Mouse (Mus musculus) thymus, postnatal 0 days (tissue): Measurements from ENCODE around the gene Mecom. TPM values are rescaled to one million over a fixed set of nuclear protein-coding genes. Genes with fewer than 3 reads are reported as not detected.
"Not testable (repeated sequence)": the region's sequence is repeated elsewhere in the genome, so short reads cannot be mapped to it uniquely, and the experiment has no call there.

Experiments
- DNase-seq: peaks from one replicate; pipeline ENCODE4 v3.0.0-alpha.2; 2015; ENCODE audit warnings: low spot score
- polyA plus RNA-seq: library from polyadenylated mRNA; unstranded; fragments of >200 nt; fragmentation: Nextera tagmentation; extraction: Ambion mirVana; gene quantifications from 2 replicates; pipeline ENCODE4 v1.2.1, GENCODE M21; 2015

Gene Mecom
- polyA plus RNA-seq, 1 experiment from 2014 or later, result 1.1 TPM

DNA sequence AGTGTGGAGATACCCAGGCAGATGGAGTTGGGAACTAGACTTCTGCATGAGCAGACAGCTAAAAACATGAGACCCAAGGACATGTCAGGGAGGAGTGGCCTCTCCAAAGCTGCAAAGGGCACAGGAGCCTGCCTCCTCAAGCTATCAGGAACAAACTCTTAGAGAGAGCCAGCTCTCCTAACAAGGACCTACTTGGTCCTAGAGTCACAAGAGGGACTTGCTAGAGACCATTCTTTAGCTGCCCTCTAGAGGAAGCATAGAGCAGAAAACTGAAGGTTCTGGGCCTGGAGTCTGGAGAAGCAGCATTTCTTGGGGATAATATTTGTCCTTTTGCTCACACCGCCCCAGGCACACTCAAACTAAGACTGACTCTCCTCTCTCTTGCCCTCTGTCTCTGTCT is 99.2 kb downstream of the Mecom start:
- no peak for DNase-seq

- DNase-seq, result no peak
These were observed 101.8 kb downstream of the Mecom start for GRCm38 (mm10) chr3:30445970-30446442.

DNA sequence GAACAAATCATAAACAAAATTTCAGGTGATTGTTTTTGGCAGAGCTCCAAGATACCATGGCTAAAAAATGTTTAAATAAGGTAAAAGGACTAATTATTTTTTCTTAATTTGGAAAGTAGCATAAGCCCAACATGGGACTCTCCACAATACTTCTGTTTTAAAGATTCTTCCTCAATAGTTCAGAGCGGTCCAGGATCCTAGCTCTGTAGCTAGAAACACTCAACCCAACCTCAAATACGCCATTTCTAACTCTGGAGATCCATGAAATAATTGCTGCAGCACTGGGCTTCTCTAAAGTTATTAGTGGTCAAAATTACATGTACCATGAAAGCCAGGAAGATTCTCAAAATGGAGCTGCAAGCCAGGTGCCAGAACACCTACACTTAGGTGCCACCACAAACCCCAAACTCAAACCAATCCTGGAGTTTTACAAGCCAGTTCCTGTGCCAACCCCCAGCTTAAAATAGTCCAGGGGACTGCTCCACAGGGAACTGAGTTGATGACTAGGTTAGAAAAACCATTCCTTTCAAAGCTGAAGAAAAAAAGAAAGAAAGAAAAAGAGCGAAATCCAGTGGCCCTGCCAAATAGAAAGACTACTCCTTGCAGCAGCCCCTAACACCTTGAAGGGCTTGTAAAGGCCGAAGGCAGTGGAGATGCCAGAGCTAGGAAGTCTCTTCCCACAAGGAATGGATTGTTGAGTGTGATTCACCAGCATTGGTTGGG is 102.4 kb downstream of the Mecom start:
- DNase-seq, result no peak

DNA sequence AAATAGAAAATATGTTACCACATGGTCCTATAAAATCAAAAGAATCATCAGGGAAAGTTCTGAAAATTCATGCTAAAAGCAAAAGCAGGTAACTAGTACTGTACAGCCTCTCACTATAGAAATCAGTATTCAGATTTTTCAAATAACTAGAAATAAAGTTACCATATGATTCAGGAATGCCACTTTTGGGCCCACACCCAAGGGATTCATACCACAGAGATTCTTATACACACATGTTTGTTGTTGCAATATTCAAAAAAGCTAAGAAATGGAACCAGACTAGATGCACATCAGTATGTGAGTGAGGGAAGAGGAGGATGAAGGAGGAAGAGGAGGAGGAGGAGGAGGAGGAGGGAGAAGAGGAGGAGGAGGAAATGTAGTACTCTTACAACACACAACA is 106.2 kb downstream of the Mecom start:
- no peak for DNase-seq

DNA sequence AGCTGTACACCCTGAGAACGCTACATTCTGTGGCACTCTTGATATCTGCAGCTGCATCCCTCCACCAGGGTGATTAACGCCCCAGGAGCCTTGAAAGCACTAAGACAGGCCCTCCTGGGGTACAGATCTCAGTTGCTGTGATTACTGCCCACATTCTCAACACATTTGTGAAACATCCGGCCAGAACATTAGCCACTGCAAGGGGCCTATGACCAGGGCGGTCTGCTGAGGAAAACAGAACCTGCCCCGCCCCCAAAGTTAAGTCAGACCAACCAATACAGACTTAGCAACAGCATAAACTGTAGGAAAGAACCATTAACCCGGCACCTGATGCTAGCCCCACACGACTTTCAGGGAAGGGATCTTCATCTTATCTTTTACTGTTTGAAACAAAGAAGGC is 109.8 kb downstream of the Mecom start:
- no peak for DNase-seq

DNA sequence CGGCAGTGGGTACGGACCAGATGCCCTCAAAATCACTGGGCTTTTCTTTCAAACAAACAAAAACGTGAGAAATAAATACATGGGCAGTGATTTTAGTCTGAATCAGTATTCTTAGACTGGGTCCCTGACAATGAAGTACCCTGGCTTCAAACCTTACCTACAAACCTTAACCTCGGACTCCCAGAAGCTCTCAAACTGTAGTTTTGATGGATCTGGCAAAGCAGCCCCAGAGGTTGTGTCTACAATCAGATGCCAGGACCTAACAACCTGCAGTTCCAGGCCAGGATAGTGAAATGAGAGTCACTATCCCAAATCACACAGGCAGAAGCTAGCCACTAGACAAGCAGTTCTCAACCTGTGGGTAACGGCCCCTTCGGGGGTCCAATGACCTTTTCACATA is 111.2 kb downstream of the Mecom start:
- no peak for DNase-seq

GRCm38 (mm10) chr3:30436131-30436530 is 111.7 kb downstream of the Mecom start:
- no peak for DNase-seq

GRCm38 (mm10) chr3:30428877-30429276 is 118.9 kb downstream of the Mecom start:
- no peak for DNase-seq

DNA sequence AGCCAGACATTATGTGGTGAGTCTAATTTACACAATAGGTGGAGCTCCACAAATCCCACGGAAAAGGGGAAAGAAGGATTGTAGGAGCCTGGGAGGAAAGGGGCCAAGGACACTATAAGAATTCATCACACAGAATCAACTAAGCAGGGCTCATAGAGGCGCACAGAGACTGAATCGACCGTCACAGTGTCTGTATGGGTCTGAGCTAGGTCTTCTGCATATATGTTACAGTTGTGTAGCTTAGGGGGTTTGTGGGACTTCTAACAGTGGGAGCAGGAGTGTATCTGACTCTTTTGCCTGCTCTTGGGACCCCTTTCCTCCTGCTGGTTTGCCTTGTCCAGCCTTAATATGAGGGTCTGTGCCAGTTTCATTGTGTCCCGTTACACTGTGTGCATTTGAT is 123.8 kb downstream of the Mecom start:
- no peak for DNase-seq

- not testable (repeated sequence) for DNase-seq
These were observed 125.9 kb downstream of the Mecom start for GRCm38 (mm10) chr3:30421948-30422347.

GRCm38 (mm10) chr3:30420899-30421298 is 126.9 kb downstream of the Mecom start:
- DNase-seq, result no peak

DNA sequence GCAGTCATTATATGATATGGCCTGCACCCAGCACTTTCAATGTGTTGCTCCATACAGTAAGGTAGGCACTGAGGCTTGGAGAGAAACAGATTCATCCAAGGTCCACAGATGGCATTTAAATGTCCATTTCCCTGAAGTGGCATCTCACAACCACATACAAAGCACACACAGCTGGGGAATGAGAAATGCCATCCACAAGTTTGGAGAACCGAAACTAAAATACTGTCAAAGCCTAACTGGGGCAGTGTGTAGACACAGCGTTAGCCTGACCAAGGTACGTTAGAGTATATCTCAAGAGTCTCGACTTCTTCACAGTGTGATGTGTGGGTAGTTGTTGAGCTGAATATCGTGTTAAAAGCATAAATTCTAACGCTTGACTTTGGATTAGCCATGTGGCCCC is 133.6 kb downstream of the Mecom start:
- no peak for DNase-seq

DNA sequence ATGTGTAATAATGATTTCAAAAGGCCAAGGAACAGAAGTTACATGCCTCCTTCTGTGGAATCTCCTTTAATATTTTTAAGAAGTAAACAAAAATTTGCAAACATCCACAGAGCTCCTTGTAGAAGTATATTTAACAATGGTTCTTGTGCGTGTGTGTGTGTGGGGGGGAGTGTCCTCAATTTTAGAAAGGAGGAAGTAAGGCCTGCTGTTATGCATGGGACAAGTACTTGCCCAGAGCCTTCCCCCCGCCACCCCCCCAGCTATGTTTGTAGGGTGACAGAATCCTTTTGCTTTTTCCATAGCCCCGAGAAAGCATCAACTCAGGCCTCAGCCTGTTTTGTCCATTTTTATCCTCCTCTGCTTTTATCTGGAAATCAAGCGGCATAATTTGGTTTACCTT is 137.0 kb downstream of the Mecom start:
- no peak for DNase-seq

DNA sequence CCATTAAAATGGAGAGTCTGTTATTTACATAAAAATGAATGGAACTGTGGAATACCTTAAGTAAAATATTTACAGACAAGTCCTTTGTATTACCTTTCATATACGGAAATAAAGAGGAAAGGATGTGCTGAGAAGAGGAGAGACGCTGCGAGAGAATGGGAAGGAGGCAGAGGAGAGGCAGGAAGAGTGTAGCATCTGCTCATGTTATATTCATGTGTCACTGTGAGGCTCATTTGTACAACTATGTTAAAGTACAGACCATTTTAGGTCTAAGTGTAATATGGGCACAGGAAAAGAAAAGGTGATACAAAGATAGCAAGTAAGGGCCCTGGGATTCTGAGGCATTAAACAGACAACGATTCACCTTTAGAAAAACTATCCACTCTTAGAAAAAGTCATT is 143.0 kb downstream of the Mecom start:
- no peak for DNase-seq

DNA sequence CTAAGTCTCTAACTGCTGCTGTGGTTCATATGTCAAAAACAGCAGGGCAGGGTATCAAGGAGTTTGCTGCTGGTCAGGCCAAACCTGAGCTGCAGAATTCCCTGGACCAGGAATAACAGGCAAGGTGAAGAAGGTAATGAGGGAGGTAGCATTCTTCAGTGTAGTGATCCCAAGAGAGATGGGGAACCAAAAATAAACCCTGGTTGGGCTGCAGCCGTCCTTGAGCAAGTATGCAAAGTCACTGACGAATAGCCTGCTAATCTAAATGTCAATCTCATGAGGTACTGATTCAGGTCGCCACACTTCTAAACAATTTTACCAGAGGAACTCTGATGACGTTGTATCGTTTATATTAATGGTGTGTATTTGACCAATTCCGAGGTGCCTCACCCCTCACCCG is 148.9 kb downstream of the Mecom start:
- no peak for DNase-seq

DNA sequence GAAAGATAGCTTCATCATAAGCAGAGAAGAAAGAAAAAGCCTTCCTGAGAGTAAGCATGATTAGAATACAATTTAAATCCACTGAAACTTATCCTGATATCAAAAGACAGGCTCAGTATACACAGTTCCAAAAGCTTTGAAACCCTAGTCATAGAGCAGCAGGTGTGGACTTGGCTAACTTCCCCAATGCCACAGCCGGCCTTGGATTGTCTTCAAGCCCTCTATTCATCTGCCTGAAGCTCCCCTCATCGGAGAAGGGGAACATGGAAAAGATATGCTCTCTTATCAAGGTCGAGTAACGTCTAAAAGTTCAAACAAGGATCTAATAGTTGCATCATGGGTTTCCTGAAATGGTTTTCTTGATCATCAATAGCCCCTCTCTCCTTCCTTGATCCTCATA is 152.9 kb downstream of the Mecom start:
- DNase-seq, result no peak

DNA sequence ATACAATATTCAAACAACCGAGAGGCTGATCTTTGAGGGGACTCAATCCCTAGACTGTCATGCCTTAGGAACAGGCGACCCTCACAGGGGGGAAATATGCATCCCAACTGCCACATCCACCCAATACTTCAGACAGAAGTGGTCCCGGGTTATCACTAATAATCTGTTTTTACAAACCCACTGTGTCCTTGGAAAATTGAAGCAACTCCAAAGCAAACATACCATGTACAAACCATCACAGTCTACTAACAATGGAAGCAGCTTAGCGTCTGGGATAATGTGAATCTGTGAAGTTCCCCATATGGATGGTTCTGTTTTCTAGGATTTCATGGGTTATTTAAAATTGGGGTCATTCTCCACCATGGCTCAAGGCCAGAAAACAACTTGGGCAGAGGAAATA is 155.1 kb downstream of the Mecom start:
- DNase-seq, result no peak

- no peak for DNase-seq
These were observed 155.6 kb downstream of the Mecom start for GRCm38 (mm10) chr3:30392218-30392617.

DNA sequence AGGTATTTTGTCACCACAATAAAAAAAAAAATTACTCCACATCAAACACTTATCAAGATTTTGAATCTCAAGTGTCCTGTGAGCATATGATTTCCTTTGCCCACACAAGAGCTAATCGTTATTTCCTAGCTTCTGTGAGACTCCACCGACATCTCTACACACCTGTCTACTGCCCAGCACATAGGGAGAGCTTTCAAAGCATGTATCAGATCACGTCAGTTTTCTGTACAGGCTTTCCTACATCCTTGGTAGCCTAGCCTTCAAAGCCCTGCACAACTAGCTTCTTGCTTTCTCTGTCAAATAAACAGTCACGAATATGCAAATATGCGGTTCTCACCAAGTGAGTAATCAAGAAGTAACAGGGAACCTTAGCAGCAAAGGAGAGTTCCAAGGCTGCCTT is 157.5 kb downstream of the Mecom start:
- no peak for DNase-seq

DNA sequence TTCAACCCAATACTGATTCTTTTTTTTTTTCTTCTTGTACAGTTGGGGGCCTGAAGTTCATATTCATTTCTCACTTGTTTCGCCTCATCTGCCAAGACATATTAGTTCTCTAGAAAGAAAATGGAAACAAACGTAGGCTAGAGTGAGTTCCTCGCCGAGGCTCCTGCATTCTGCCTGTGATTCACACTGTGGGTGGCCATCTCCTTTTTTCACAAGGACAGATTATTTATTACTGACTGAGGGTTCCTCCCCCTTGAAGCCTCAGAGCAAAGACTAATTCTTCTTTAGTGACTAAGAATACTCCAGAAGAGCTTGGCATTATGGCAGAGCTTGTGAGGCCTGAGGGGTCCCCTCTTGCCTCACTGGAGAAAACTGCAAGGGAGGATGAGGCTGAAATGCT is 167.5 kb downstream of the Mecom start:
- no peak for DNase-seq

- no peak for DNase-seq
These were observed 168.5 kb downstream of the Mecom start for GRCm38 (mm10) chr3:30379301-30379700.

GRCm38 (mm10) chr3:30371472-30371871 is 176.3 kb downstream of the Mecom start:
- DNase-seq, result no peak

DNA sequence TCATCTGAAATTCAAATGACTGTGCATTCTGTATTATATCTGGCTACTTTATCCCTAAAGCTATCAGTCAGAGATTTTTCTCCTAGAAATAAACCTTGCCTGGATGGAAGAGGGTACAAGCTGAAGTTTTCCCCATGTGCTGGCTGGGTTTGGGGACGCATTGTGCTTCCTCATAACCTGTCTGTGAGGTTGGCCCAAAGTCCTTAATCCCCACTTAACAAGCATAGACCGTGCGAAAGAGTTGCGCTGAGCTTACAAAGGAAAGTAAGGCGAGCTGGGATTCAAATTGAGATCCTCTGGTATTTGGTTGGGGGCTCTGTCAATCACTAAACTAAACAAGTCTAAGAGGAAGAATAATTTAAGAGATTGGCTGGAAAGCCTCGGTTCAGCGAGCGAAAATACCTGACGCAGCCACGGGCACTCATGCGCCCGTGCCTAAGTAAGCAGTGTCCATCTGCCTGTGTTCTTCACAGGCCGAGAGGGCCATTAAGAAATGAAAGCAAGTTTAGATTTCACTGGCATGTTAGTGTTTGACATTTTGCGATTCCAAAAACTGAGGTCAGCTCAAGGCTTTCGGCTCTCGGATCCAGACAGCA is 176.8 kb downstream of the Mecom start:
- DNase-seq, result no peak
